Mouse (Mus musculus): ENCODE data around the gene Pip5k1b. TPM values are rescaled to one million over a fixed set of nuclear protein-coding genes. Genes with fewer than 3 reads are reported as not detected.

The Pip5k1b gene
- polyA plus RNA-seq, 1 experiment from 2014 or later, result 0.34 TPM

- no peaks in the 10 kb centered on the region for H3K9me3 ChIP-seq
- no peak overlapping the region for H3K9ac ChIP-seq
- no peak for ATAC-seq (ENCODE audit: insufficient number of reproducible peaks, insufficient read depth, low FRiP score, low TSS enrichment, low read depth)
- no peak overlapping the region for H3K4me3 ChIP-seq
- H3K4me2 ChIP-seq, result no peak overlapping the region
- H3K4me1 ChIP-seq, result no peaks in the 10 kb centered on the region
- H3K36me3 ChIP-seq, result no peaks in the 10 kb centered on the region
- H3K27ac ChIP-seq, result no peak overlapping the region
- 46% methylated on average over 4 of the region's 4 CpGs for WGBS
- no peaks in the 10 kb centered on the region for H3K27me3 ChIP-seq
Measured at GRCm38 (mm10) chr19:24484612-24485194, 71.0 kb downstream of the Pip5k1b start.

- Histone ChIP-seq H3K9me3 (no peaks in the 10 kb centered on the region), H3K27ac (no peak overlapping the region), H3K4me3 (no peak overlapping the region), H3K4me2 (no peak overlapping the region), H3K27me3 (no peaks in the 10 kb centered on the region), H3K36me3 (no peaks in the 10 kb centered on the region), H3K4me1 (0 out of 2 replicates have a peak, but pooled peaks cover 3% of the 10 kb centered on the region), H3K9ac (no peak overlapping the region)
- no peak for ATAC-seq (ENCODE audit: insufficient number of reproducible peaks, insufficient read depth, low FRiP score, low TSS enrichment, low read depth)
- WGBS, result 47% methylated on average over 2 of the region's 2 CpGs
Measured at GRCm38 (mm10) chr19:24480916-24481315, 74.8 kb downstream of the Pip5k1b start.

GRCm38 (mm10) chr19:24476929-24477882 is 78.5 kb downstream of the Pip5k1b start, which contains the start of gene Fam122a:
Gene Fam122a (minus strand): TSS chr19:24477356.
- H3K4me1 ChIP-seq, result peaks cover 13% of the 10 kb centered on the region

GRCm38 (mm10) chr19:24476461-24476860 is 79.2 kb downstream of the Pip5k1b start:
- Histone ChIP-seq H3K27ac (peak overlapping the region; percentile 91), H3K4me3 (peak overlapping the region; percentile 80), H3K9me3 (no peaks in the 10 kb centered on the region), H3K27me3 (no peaks in the 10 kb centered on the region), H3K4me1 (peaks cover 13% of the 10 kb centered on the region), H3K4me2 (peak overlapping the region; percentile 64), H3K9ac (peak overlapping the region; percentile 88), H3K36me3 (no peaks in the 10 kb centered on the region)
- under 1% methylated on average over 11 of the region's 11 CpGs for WGBS
- ATAC-seq (ENCODE audit: insufficient number of reproducible peaks, insufficient read depth, low FRiP score, low TSS enrichment, low read depth), result no peak

More at GRCm38 (mm10) chr19:24476929-24477882, 78.5 kb downstream of the Pip5k1b start, which contains the start of gene Fam122a:
- Histone ChIP-seq H3K27ac (peak within 1 kb of the TSS; percentile 91), H3K27me3 (no peaks in the 10 kb centered on the region), H3K4me2 (peak within 1 kb of the TSS; percentile 64), H3K36me3 (no peaks in the 10 kb centered on the region), H3K4me3 (peak within 1 kb of the TSS; percentile 80), H3K9ac (peak within 1 kb of the TSS; percentile 88), H3K9me3 (no peaks in the 10 kb centered on the region)
- under 1% methylated on average over 90 of the region's 92 CpGs for WGBS
- peak; percentile 92 for ATAC-seq (ENCODE audit: insufficient number of reproducible peaks, insufficient read depth, low FRiP score, low TSS enrichment, low read depth)

- Histone ChIP-seq H3K27me3 (no peaks in the 10 kb centered on the region), H3K4me2 (peak overlapping the region; percentile 16; the same call in 1 of the 2 replicates), H3K27ac (no peak overlapping the region), H3K9ac (no peak overlapping the region), H3K9me3 (no peaks in the 10 kb centered on the region), H3K36me3 (no peaks in the 10 kb centered on the region), H3K4me3 (no peak overlapping the region), H3K4me1 (peaks cover 13% of the 10 kb centered on the region)
- 89% methylated on average over 6 of the region's 6 CpGs for WGBS
- no peak for ATAC-seq (ENCODE audit: insufficient number of reproducible peaks, insufficient read depth, low FRiP score, low TSS enrichment, low read depth)
Measured at GRCm38 (mm10) chr19:24475281-24475680, 80.4 kb downstream of the Pip5k1b start.

GRCm38 (mm10) chr19:24472512-24472911 is 83.2 kb downstream of the Pip5k1b start:
- WGBS, result 89% methylated on average over 5 of the region's 5 CpGs
- Histone ChIP-seq H3K4me3 (no peak overlapping the region), H3K27me3 (no peaks in the 10 kb centered on the region), H3K36me3 (no peaks in the 10 kb centered on the region), H3K27ac (no peak overlapping the region), H3K4me2 (no peak overlapping the region), H3K9ac (no peak overlapping the region), H3K9me3 (no peaks in the 10 kb centered on the region), H3K4me1 (peaks cover 10% of the 10 kb centered on the region)
- ATAC-seq (ENCODE audit: insufficient number of reproducible peaks, insufficient read depth, low FRiP score, low TSS enrichment, low read depth), result no peak

- no peaks in the 10 kb centered on the region for H3K27me3 ChIP-seq
- no peak overlapping the region for H3K9ac ChIP-seq
- no peak for ATAC-seq (ENCODE audit: insufficient number of reproducible peaks, insufficient read depth, low FRiP score, low TSS enrichment, low read depth)
- H3K4me3 ChIP-seq, result no peak overlapping the region
- WGBS, result 91% methylated on average over 6 of the region's 6 CpGs
- no peaks in the 10 kb centered on the region for H3K36me3 ChIP-seq
- H3K4me2 ChIP-seq, result no peak overlapping the region
- no peaks in the 10 kb centered on the region for H3K9me3 ChIP-seq
- H3K27ac ChIP-seq, result no peak overlapping the region
- H3K4me1 ChIP-seq, result peaks cover 10% of the 10 kb centered on the region
Measured at GRCm38 (mm10) chr19:24471538-24471937, 84.1 kb downstream of the Pip5k1b start.

- no peak for ATAC-seq (ENCODE audit: insufficient number of reproducible peaks, insufficient read depth, low FRiP score, low TSS enrichment, low read depth)
- Histone ChIP-seq H3K27me3 (no peaks in the 10 kb centered on the region), H3K27ac (no peak overlapping the region), H3K36me3 (no peaks in the 10 kb centered on the region), H3K9me3 (no peaks in the 10 kb centered on the region), H3K9ac (no peak overlapping the region), H3K4me2 (no peak overlapping the region), H3K4me3 (no peak overlapping the region), H3K4me1 (no peaks in the 10 kb centered on the region)
- WGBS, result 53% methylated on average over 4 of the region's 4 CpGs
Measured at GRCm38 (mm10) chr19:24469216-24469615, 86.5 kb downstream of the Pip5k1b start.

- ATAC-seq (ENCODE audit: insufficient number of reproducible peaks, insufficient read depth, low FRiP score, low TSS enrichment, low read depth), result no peak
- H3K4me1 ChIP-seq, result no peaks in the 10 kb centered on the region
- H3K27me3 ChIP-seq, result no peaks in the 10 kb centered on the region
- H3K27ac ChIP-seq, result no peak overlapping the region
- H3K9me3 ChIP-seq, result no peaks in the 10 kb centered on the region
- 61% methylated on average over 3 of the region's 3 CpGs for WGBS
- H3K9ac ChIP-seq, result no peak overlapping the region
- H3K36me3 ChIP-seq, result no peaks in the 10 kb centered on the region
- H3K4me3 ChIP-seq, result no peak overlapping the region
- H3K4me2 ChIP-seq, result no peak overlapping the region
Measured at GRCm38 (mm10) chr19:24468616-24469015, 87.1 kb downstream of the Pip5k1b start.

- no peak overlapping the region for H3K4me2 ChIP-seq
- no peak overlapping the region for H3K27ac ChIP-seq
- H3K9me3 ChIP-seq, result no peaks in the 10 kb centered on the region
- no peak overlapping the region for H3K4me3 ChIP-seq
- no peaks in the 10 kb centered on the region for H3K36me3 ChIP-seq
- no peaks in the 10 kb centered on the region for H3K4me1 ChIP-seq
- H3K9ac ChIP-seq, result no peak overlapping the region
- no peaks in the 10 kb centered on the region for H3K27me3 ChIP-seq
- ATAC-seq (ENCODE audit: insufficient number of reproducible peaks, insufficient read depth, low FRiP score, low TSS enrichment, low read depth), result no peak
- WGBS, result 68% methylated on average over 2 of the region's 3 CpGs
Measured at GRCm38 (mm10) chr19:24463011-24463410, 92.7 kb downstream of the Pip5k1b start.

- Histone ChIP-seq H3K27ac (no peak overlapping the region), H3K9me3 (no peaks in the 10 kb centered on the region), H3K9ac (no peak overlapping the region), H3K4me2 (no peak overlapping the region), H3K4me3 (no peak overlapping the region), H3K36me3 (no peaks in the 10 kb centered on the region), H3K27me3 (no peaks in the 10 kb centered on the region), H3K4me1 (0 out of 2 replicates have a peak, but pooled peaks cover 6% of the 10 kb centered on the region)
- ATAC-seq (ENCODE audit: insufficient number of reproducible peaks, insufficient read depth, low FRiP score, low TSS enrichment, low read depth), result no peak
- WGBS, result 88% methylated on average over 6 of the region's 6 CpGs
Measured at GRCm38 (mm10) chr19:24456591-24457231, 99.0 kb downstream of the Pip5k1b start.
